Mouse (Mus musculus) embryonic facial prominence, embryonic 10.5 days (tissue): ENCODE results near the gene Ttll7. TPM values are rescaled to one million over a fixed set of nuclear protein-coding genes. Genes with fewer than 3 reads are reported as not detected.

ENCODE experiments used
- DNase-seq: peaks from one replicate; pipeline ENCODE4 v3.0.0-alpha.2; 2017; ENCODE audit warnings: low spot score
- H3K27ac ChIP-seq: fragments of 300-500 bp; sonication (generic); replicated peaks from 2 replicates; pipeline ENCODE4 v1.5.1; 2016; ENCODE audit warnings: mild to moderate bottlenecking
- H3K27me3 ChIP-seq: fragments of 300-500 bp; sonication (generic); replicated peaks from 2 replicates; pipeline ENCODE4 v1.6.1; 2016; ENCODE audit warnings: low read depth, mild to moderate bottlenecking; ENCODE audit not compliant: poor library complexity, severe bottlenecking
- H3K36me3 ChIP-seq: fragments of 300-500 bp; sonication (generic); replicated peaks from 2 replicates; pipeline ENCODE4 v1.6.1; 2016; ENCODE audit warnings: mild to moderate bottlenecking, moderate library complexity
- H3K4me1 ChIP-seq: fragments of 300-500 bp; sonication (generic); 2 replicates; pipeline ENCODE4 v1.6.1; 2016
- H3K4me3 ChIP-seq: fragments of 300-500 bp; sonication (generic); 2 replicates; pipeline ENCODE4 v1.5.1; 2016; ENCODE audit warnings: mild to moderate bottlenecking, moderate library complexity
- H3K9me3 ChIP-seq: fragments of 300-500 bp; sonication (generic); 2 replicates; pipeline ENCODE4 v1.6.1; 2016; ENCODE audit warnings: mild to moderate bottlenecking
- WGBS: fragments of 180-500 bp; shearing (Covaris S2); methylation state at CpG from one replicate; pipeline ENCODE4 v1.1.7; 2016; 5-methylcytosine and 5-hydroxymethylcytosine counted together
- polyA plus RNA-seq: library from polyadenylated mRNA; unstranded; fragments of >200 nt; fragmentation: Nextera tagmentation; extraction: Ambion mirVana; gene quantifications from 2 replicates; pipeline ENCODE4 v1.2.1, GENCODE M21; 2016

Gene Ttll7
- polyA plus RNA-seq, 1 experiment from 2014 or later = 6.3 TPM

DNA sequence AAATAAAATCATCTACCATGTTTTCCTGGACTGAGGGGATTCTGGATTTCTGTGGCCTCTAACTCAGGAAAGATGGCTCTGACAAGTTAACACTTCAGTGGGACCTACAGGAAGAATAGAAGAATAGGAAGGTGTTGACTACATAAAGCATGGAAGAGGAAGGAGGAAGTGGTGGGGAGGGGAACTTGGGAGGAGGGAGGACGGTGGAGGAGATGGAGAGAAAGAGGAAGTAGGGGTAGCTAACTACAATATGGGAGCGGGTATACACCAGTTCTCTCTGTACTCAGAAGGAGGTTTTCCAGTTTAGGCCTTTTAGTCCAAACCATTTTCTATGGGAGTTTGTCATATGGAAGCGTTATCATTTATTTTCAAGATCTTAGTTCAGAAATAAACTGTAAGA, 112.2 kb downstream of the Ttll7 start:
- H3K4me1 ChIP-seq = no peaks in the 10 kb centered on the region
- no peaks in the 10 kb centered on the region for H3K36me3 ChIP-seq
- WGBS = 85% methylated on average over 3 of the region's 3 CpGs
- no peaks in the 10 kb centered on the region for H3K27me3 ChIP-seq
- H3K27ac ChIP-seq = no peak overlapping the region
- DNase-seq = no peak
- no peaks in the 10 kb centered on the region for H3K9me3 ChIP-seq
- H3K4me3 ChIP-seq = no peak overlapping the region

DNA sequence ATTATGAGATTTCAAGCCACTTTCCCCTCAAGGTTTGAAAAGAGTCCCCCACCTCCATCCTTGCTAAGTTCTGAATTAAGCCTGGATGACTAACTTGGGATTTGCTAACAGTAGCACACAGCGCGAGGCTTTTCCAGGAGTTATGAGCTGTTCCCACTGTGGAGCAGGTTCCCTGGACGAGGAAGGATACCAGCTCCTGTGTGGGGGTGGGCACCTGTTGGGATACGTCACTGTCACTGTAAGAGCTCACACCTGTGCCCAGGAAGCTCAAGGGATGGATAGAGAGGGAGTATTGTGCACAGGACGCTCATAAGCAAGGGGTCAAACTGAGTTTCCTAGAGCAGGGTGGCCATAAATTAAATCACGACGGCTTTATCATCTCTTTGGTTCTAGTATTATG, 115.1 kb downstream of the Ttll7 start:
- Histone ChIP-seq H3K27me3 (no peaks in the 10 kb centered on the region), H3K36me3 (no peaks in the 10 kb centered on the region), H3K4me3 (no peak overlapping the region), H3K9me3 (no peaks in the 10 kb centered on the region), H3K27ac (no peak overlapping the region), H3K4me1 (no peaks in the 10 kb centered on the region)
- DNase-seq = no peak
- 80% methylated on average over 7 of the region's 7 CpGs for WGBS

GRCm38 (mm10) chr3:146967834-146968233, 115.7 kb downstream of the Ttll7 start:
- WGBS = 77% methylated on average over 4 of the region's 4 CpGs

DNA sequence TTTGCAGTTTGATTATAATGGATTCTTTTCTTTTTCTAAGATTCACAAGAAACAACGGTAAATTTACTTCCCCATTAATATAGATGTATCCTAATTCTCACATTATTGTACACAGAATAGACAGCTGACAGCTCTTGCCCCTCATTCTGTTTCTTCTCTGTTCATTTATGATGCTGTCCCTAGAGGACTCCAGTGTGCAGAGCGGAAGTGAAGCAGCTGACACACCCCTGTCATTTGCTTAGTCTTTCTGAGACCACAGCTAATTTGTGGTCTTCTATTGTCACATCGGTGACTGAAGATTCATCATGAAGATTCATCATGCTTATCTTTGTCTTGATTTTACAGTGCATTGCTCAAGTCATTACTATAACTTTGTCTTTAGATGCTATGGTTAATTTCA, 126.1 kb downstream of the Ttll7 start:
- no peaks in the 10 kb centered on the region for H3K4me1 ChIP-seq
- H3K27me3 ChIP-seq = no peaks in the 10 kb centered on the region
- DNase-seq = no peak
- WGBS = 90% methylated on average over 3 of the region's 3 CpGs
- H3K9me3 ChIP-seq = no peaks in the 10 kb centered on the region
- H3K27ac ChIP-seq = no peak overlapping the region
- H3K36me3 ChIP-seq = no peaks in the 10 kb centered on the region
- no peak overlapping the region for H3K4me3 ChIP-seq

More at GRCm38 (mm10) chr3:146967834-146968233, 115.7 kb downstream of the Ttll7 start:
- Histone ChIP-seq H3K4me3 (no peak overlapping the region), H3K4me1 (no peaks in the 10 kb centered on the region), H3K36me3 (no peaks in the 10 kb centered on the region), H3K27me3 (no peaks in the 10 kb centered on the region), H3K9me3 (no peaks in the 10 kb centered on the region), H3K27ac (no peak overlapping the region)
- DNase-seq = no peak

- Histone ChIP-seq H3K9me3 (no peaks in the 10 kb centered on the region), H3K36me3 (no peaks in the 10 kb centered on the region), H3K4me3 (no peak overlapping the region), H3K27ac (0 out of 2 replicates have a peak overlapping the region, but pooled peaks have one; percentile 24), H3K27me3 (no peaks in the 10 kb centered on the region), H3K4me1 (peaks cover under 1% of the 10 kb centered on the region; the same call in 1 of the 2 replicates)
- 44% methylated on average over 26 of the region's 26 CpGs for WGBS
- DNase-seq = peak; percentile 70
Observed at GRCm38 (mm10) chr3:146993834-146994669, 141.9 kb downstream of the Ttll7 start.

DNA sequence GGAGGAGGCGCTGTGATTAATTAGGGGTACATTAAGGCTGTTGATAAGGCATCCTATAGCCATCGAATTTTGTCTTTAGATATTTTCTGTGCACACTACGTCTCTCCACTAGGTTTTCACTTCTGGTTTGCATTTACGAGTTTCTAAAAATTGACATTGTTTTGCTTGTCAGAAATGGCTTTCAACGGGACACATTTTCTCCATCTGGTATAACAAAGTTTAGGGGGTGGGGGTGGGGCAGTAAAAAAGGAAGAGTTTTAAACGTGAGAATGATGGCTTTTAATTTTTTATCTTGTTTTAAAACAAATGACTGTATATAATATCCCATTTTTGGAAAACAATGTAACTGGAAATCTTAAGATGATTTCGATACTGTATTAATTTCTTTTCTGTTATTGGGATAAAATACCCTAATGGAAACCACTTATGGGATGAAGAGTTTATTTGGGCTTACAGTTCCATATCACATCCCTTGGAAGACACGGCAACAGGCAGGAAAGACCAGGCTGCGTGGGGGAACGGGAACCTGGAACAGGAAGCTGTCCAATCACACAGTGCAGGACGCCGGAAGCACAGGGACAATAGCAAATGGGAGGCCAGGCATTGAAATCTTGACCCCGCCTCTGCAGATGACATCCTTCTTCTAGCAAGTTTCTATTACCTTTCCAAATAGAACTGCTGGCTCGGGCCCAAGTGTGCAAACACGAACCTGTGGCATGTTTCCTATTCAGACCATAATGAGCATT, 142.7 kb downstream of the Ttll7 start:
- no peak for DNase-seq
- Histone ChIP-seq H3K36me3 (no peaks in the 10 kb centered on the region), H3K27me3 (no peaks in the 10 kb centered on the region), H3K4me1 (peaks cover 7% of the 10 kb centered on the region; the same call in 1 of the 2 replicates), H3K27ac (no peak overlapping the region), H3K9me3 (no peaks in the 10 kb centered on the region), H3K4me3 (no peak overlapping the region)
- WGBS = 68% methylated on average over 15 of the region's 15 CpGs

DNA sequence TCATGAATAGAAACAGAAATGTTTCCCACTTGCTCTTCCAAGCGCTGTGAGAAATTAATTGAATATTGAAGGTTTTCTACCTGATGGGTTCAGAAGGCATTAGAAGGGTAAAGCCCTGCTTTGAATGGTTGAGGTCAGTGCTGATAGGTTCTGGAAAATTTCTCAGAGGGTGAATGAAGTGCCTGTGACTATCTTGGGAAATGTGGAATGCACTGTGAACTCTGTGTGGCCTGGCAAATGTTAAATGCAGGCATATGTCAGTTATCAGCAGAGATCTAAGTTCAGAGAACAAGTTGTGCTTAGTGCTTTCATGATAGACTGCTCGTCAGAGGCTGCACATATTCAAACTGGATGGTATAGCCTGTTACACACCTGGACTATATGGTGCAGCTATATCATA, 147.0 kb downstream of the Ttll7 start:
- Histone ChIP-seq H3K9me3 (no peaks in the 10 kb centered on the region), H3K36me3 (no peaks in the 10 kb centered on the region), H3K27ac (no peak overlapping the region), H3K27me3 (no peaks in the 10 kb centered on the region), H3K4me3 (no peak overlapping the region), H3K4me1 (peaks cover 7% of the 10 kb centered on the region; the same call in 1 of the 2 replicates)
- WGBS = 75% methylated on average over 2 of the region's 2 CpGs
- no peak for DNase-seq

DNA sequence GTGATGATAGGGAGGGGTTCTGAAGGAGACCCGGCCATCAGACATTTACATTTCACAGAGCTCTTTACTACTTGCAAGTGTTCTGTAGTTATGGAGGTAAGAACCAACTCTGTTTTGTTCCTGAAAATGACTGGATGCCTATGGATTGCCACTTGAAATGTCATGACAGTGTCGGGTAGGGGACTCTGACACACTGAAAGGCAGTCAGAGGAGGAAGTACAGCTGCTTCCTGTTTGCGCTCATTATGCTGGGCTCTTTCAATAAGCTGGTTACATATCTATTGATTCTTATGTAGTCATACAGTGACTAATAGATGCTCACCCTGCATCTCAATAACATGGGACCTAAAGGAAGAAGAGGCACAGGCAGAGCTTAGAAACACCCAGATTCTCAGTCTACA, 148.8 kb downstream of the Ttll7 start:
- DNase-seq = no peak
- 0 out of 2 replicates have a peak, but pooled peaks cover 7% of the 10 kb centered on the region for H3K4me1 ChIP-seq
- H3K9me3 ChIP-seq = no peaks in the 10 kb centered on the region
- H3K27ac ChIP-seq = no peak overlapping the region
- no peaks in the 10 kb centered on the region for H3K27me3 ChIP-seq
- 82% methylated on average over 3 of the region's 3 CpGs for WGBS
- H3K4me3 ChIP-seq = no peak overlapping the region
- no peaks in the 10 kb centered on the region for H3K36me3 ChIP-seq

GRCm38 (mm10) chr3:147001557-147001956, 149.4 kb downstream of the Ttll7 start:
- Histone ChIP-seq H3K4me3 (no peak overlapping the region), H3K27me3 (no peaks in the 10 kb centered on the region)
- WGBS = 82% methylated on average over 3 of the region's 3 CpGs

GRCm38 (mm10) chr3:147016506-147016905, 164.3 kb downstream of the Ttll7 start:
- H3K27ac ChIP-seq = no peak overlapping the region
- no peak for DNase-seq
- no peaks in the 10 kb centered on the region for H3K4me1 ChIP-seq
- H3K36me3 ChIP-seq = no peaks in the 10 kb centered on the region
- no peaks in the 10 kb centered on the region for H3K27me3 ChIP-seq
- 92% methylated on average over 6 of the region's 6 CpGs for WGBS
- no peak overlapping the region for H3K4me3 ChIP-seq
- H3K9me3 ChIP-seq = no peaks in the 10 kb centered on the region

More at GRCm38 (mm10) chr3:147001557-147001956, 149.4 kb downstream of the Ttll7 start:
- DNase-seq = no peak
- H3K9me3 ChIP-seq = no peaks in the 10 kb centered on the region
- H3K4me1 ChIP-seq = 0 out of 2 replicates have a peak, but pooled peaks cover 7% of the 10 kb centered on the region
- H3K36me3 ChIP-seq = no peaks in the 10 kb centered on the region
- H3K27ac ChIP-seq = no peak overlapping the region

DNA sequence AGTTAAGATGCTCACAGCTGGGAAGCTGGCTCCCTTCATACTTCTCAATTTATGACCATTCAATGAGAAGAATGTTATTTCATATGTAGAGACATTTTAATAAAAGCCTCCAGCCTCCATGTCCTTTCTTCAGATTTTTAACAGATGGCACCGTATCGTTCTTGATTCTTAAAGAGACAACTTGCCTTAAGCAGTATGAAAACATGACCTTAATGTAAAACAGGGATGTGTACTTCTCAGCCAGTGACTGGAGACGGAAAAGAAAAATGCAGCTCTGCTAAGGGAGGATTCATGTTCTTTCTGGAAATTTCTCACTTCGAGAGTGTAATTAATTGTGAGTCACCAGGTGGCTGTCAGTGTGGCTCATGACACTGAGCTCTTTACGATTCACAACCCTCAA, 167.3 kb downstream of the Ttll7 start:
- Histone ChIP-seq H3K9me3 (no peaks in the 10 kb centered on the region), H3K4me1 (no peaks in the 10 kb centered on the region), H3K27me3 (no peaks in the 10 kb centered on the region), H3K27ac (no peak overlapping the region), H3K36me3 (no peaks in the 10 kb centered on the region), H3K4me3 (no peak overlapping the region)
- WGBS = 76% methylated on average over 5 of the region's 5 CpGs
- DNase-seq = no peak

DNA sequence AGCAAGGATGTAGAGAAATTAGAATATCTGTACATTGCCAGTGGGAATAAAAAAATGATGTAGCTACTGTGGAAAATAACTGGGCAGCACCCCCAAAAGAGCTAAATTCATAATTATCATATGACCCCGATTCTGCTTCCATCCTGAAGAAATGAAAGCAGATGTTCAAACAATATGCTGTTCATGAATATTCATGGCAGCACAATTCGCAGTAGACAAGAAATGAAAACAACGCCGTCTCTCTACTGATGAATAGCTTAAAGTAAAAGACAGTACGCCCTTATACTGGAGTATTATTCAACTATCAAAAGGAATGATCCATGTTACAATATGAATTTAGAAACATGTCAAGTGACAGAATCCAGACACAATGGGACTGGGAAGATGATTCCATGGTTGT, 174.1 kb downstream of the Ttll7 start:
- no peaks in the 10 kb centered on the region for H3K4me1 ChIP-seq
- H3K27me3 ChIP-seq = no peaks in the 10 kb centered on the region
- 90% methylated on average over 5 of the region's 5 CpGs for WGBS
- H3K9me3 ChIP-seq = no peaks in the 10 kb centered on the region
- H3K36me3 ChIP-seq = no peaks in the 10 kb centered on the region
- H3K4me3 ChIP-seq = no peak overlapping the region
- DNase-seq = no peak
- no peak overlapping the region for H3K27ac ChIP-seq

DNA sequence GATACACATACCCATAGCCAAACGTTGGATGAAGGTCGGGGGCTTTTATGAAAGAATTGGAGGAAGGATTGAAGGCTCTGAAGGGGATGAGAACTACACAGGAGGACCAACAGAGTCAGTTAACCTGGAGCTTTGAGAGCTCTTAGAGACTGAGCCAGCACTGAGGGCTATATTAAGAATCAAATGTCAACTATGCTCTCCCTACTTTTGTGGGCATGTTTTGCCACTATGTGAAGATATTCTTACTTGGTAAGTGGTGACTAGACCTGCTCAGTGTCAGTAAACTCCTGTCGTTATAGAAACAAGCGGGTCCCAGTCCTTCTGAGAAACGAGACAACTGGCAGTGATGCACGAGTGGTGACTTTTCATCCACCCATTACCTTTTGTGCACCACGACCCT, 176.2 kb downstream of the Ttll7 start:
- Histone ChIP-seq H3K4me1 (peaks cover 2% of the 10 kb centered on the region; the same call in 1 of the 2 replicates), H3K27ac (no peak overlapping the region), H3K4me3 (no peak overlapping the region), H3K27me3 (no peaks in the 10 kb centered on the region), H3K9me3 (no peaks in the 10 kb centered on the region), H3K36me3 (no peaks in the 10 kb centered on the region)
- DNase-seq = no peak
- WGBS = 91% methylated on average over 7 of the region's 7 CpGs
